Mouse (Mus musculus) spleen, postnatal 10 days (tissue): Measurements from ENCODE around the gene Immp2l.
"Not testable (repeated sequence)": the region's sequence is repeated elsewhere in the genome, so short reads cannot be mapped to it uniquely, and the experiment has no call there.

Source experiments
- DNase-seq, 2 experiments: peaks; one replicate each; pipeline ENCODE4 v3.0.0; 2021 to 2022; ENCODE audit warnings: low spot score in 2 of 2

Gene Immp2l

DNA sequence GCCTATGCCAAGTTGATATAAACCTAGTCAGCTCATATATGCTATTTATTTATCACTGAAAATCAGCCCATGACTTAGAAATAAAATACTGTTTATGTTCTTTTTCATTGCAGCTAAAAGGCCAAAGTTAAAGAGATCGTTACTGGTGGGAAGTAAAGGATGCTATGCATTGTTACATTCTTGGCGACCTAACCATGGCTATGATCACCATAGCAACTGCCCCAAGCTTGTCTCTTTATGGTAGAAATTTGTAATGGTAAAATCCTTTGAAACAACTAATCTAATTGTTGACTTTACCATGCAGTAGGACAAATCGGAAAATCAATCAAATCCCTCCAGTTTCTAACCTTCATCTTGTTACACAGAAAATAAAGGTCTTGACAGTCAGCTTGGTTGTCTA is 644.4 kb downstream of the Immp2l start:
- DNase-seq = no peak

DNA sequence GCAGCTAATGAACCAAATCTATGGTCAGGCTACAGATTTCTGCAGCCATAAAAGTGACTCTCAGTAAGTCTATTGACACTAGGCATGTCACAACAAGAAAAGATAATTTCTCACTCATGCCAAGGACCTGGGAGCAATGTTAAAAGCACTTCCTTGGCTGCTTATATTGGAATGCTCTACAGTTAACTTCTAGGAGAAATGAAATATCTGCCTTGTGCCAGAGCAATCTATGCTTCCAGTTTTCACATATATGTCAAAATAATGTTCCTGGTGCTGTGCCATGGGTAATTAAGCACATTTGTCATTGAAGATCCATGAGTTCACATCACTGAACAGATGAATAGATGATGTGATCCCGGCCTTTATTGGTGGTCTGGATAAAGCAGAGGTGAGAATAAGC is 645.6 kb downstream of the Immp2l start:
- DNase-seq = no peak

DNA sequence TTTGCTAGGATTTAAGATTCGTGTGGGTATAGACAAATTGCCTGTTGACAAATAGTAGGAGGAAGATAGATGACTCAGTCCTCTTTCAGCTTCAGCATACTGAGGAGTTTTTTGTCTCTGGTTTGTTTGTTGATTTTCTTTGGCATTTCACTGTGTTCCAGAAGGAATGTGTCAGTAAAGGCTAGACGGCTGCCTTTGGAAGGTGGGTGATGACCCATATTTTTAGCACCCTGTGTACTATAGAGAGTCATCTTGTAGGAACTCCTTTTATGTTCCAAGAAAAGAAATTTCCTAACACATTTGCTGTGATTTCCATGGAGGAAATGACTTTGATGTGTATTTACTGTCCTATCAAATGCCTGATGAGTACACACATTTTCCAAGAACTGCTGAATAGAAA is 651.0 kb downstream of the Immp2l start:
- DNase-seq = no peak

DNA sequence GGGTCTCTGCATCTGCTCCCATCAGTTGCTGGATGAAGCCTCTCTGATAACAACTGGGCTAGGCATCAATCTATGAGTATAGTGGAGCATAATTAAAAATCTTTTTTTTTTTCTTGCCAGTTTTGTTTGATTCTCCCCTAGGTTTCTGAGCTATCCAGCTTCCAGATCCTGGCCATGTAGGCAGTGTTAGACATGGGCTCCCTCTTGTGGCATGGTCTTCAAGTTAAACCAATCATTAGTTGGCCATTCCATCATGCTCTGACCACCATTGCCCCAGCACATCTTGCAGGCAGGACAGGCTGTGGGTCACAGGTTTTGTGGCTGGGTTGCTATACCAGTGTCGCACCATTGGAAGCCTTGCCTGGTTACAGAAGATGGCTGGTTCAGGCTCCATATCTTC is 656.3 kb downstream of the Immp2l start:
- no peak for DNase-seq

DNA sequence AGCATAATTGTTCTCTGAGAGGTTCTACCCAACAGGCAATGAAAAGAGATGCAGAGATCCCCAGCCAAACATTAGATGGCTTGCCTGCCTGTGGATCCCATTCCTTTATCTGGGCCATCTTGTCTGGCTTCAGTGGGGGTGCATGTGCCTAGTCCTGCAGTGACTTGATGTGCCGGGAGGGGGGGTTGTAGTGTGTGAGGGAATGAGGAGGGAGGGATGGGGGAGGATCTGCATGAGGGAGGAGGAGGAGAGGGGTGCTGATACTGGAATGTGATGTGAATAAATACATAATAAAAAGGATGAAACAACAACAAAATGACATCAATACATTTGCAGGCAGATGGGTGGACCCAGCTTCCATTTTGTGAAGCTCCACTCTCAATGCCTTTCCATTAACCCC is 658.3 kb downstream of the Immp2l start:
- DNase-seq = no peak

DNA sequence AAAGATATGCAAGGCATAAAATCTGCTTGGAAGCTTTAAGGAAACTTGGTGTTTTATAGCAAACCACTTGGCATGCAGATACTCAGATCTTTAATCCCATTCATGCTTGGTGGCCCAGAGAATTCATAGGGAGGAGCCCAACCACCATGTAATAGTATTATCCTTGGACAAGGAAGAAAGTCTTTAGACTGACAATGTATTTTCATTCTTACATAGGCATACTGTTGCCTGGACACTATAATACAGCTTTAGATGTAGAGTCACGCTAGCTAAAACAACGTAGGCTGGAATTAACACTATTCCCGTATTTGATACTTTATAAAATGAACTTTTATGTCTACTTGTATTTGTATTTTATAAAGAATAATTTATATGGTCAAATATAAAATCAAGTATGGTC is 665.9 kb downstream of the Immp2l start:
- DNase-seq = no peak

DNA sequence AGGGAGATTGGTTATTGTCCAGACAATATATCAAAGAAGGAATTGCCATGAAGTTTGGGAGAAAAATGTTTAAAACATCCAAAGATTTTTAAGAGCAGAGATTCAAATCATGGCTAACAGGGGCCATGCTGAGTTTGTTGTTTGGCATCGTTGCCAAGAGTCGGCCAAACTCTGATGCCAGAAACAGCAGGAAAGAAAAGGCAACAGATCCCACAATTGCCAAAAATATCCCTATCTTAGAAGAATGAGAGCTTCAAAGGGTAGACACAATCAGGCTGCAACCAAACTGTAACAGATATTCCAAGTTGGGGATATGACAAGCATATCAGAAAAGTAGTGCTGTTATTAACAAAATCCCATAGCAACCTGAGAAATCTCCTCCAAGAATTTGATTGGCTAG is 686.7 kb downstream of the Immp2l start:
- DNase-seq = no peak

DNA sequence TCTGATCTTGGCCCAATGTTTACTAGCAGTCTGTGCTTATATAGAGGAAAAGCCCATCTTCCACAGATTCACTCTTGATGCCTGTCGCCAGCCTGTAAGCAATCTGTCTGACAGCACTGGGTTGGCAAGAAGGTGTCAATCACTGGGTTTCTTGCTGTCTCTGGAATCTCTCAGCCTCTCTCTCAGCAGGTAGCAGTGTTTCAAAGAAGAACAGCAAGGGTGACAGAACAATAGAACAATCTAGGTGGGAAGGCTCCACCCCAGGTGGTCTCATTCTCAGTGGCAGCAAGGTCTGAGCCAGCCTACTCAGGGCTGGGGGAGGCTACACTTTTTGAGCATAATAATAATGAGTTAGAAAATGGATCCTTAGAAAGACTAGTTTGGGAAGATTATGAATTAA is 693.1 kb downstream of the Immp2l start:
- no peak for DNase-seq

DNA sequence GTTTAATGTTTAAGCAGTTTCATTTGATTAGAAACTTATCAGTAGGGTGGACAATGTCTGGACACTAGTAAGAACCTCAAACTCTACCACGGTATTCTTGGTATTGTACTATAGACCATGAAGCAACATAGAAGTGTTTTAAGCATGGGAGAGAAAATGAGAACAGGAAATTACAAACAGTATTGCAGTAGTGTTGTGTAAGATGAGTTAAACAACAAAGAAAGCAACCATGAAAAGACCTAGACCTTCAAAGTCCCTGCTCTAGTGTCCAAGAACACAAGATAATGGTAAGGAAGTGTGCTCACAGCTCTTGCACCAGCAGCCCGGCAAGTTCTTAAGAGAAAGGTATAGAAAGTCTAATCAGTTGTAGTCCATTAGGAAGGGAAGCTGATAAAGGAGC is 700.7 kb downstream of the Immp2l start:
- DNase-seq = no peak

DNA sequence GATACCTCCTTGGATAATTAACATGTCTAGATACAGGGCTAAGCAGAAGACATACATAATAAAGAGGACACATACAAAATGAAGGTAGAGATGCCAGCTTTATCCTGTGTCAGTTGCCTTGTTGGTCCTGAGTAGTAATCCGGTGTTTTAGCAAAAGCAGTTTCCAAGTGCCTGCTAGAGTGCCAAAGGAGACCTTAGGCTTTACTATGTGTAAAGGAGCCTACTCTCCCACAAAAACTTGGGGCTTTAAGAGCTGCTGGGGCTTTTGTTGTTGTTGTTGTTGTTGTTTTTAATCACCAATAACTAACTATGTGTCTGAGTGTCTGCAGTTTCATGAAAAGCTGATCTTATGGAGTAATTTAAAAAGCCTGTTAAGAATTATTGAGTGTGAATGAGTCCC is 702.8 kb downstream of the Immp2l start:
- DNase-seq = no peak

DNA sequence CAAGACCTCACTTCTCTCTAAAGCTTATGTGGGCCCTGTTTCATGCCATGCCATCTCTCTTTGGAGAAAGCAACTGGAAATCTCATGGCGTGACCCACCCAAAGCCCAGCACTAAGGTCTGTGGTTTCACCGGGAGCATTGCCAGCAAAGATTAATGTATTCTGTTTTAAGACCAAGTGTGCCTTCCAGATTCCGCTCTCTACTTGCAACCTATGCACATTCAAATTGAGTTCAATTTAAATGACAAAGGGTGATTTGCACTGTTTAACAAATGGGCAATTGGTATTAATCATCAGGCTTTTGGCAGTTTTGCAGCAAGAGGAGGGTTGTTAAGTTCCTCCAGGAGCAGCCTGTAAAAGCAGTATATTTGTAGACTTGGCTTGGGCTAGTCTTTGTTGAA is 703.3 kb downstream of the Immp2l start:
- no peak for DNase-seq

DNA sequence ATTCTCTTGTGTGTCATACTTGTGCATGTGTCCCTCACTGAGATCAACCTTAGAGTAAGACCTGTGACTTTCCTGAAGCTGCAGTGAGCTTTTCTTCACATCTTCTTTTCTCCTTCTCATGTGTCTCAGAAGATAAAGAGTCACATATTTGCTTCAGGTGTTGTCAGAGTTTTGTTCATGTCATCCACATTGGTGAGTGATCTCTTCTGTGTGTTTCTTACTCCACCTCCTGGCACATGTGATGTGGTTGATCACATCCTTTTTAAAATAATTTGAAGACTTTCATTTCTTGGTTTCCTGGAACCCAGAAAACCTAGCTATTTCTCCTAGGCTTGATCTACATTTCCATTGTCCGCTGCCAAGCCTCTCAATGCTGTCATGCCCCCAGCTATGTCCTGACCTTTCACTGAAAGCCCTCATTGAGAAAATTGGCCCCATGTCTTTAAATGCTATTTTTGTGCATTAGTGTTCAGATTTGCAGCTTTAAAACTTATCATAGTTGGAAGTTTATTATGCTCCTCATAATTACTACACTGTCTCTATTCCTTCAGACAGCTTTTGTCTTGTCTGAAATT is 704.0 kb downstream of the Immp2l start:
- DNase-seq = no peak

DNA sequence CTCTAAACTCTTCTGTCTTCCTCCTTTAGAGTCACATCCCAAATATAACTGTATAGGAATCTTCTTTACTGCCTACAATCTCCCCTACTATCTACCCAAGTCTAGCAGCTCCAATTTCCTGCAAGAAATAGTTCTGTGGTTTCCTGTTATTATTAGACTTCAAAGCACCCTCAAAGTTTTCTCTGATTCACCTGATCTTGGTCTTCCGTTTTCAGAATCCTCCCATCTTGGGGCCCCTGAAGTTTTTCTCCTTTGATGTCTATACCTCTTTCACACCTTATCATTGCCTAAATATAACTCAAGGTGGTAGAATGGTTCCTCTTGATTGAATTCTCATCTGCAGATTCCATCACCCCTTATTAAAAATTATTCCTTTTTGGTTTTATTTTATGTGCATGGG is 704.6 kb downstream of the Immp2l start:
- DNase-seq = no peak

DNA sequence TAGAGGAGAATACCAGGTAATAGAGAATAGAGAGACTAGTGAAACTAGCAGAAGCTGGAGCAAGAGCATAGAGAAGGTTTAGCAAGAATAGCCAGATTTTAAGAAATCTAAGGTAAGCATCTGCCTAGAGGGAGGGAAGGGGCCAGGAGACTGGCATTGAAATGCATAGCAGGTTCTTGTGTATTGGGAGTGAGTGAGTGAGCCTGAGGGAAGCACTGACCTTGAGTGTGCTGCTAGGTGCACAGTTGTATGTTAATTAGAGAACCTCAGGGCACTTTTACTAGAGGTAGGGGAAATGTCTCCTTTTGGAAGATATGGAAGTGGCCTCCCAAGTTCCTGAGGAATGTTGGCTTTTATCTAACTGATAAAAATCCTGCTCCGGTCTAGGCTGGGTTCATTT is 705.9 kb downstream of the Immp2l start:
- DNase-seq = no peak

DNA sequence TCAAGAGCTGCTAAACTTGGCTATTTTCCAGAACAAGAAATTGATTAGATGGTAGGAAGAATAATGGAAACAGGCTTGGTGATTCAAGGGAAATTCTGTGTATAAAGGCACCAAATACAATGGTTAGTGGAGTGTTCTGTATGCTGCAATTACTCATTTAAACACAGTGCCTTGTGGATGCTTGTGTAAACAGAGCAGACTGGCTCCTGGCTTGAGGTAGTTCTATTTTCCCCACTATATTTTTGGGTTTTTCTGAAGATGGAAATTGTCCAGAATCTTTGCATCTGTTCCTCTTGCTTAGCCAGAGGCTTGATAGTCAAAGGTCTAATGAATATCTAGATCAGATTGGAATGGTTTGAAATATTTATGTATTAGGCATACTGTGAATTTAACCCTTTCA is 709.3 kb downstream of the Immp2l start:
- DNase-seq = no peak

DNA sequence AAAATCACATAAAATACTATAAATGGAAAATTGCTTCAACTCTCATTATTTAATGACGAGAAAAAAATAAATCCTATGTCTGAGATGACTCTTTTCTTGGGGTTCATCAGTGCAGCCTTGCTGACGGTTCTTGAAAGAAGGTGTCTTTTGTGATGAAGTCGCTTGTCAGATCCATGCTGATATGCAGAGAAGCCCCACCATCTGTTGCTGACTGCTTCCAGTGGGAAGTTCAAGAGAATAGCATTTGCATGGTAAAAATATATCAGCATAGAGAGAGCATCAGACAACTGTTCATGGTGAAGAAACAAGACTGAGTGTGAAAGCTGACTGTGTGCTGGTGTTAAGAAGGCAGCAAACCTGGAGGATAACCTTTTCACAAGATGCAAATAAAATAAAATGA is 719.0 kb downstream of the Immp2l start:
- no peak for DNase-seq

DNA sequence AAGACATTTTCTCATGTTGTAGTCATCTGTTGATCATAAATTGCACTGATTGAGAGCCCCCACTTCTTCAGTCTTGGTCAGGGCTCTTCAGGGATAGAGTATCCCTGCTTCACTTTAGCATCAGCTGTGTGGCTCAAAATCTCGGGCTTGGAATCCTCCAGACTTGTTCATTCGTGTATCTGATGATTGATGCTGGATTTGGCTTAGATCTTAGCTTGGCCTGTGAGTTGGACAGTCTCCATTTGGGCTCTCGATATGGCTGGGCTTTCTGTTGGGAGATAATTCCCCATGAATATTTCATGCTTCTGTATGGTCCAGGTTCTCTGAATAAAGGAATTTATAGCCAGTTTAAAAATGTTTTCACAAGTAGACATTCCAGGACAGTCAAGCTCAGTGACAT is 739.5 kb downstream of the Immp2l start:
- no peak for DNase-seq

DNA sequence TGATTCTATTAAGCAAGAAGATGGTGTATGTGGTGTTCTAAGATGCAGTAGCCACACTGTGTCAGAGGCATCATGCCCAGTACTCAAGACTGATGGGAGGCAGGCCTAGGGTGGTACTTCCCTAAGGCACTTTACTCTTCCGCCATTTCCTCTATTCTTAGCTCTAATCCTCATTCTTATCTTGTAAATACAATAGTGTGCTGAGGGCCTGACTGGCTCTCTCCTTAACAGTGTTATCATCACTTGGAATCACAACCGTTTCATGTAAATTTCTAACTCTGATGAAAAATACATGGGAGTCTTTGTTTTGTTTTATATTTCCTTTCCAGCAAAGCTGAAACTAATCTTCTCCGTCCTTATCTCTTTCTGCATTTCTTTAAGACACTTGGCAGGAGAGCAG is 750.1 kb downstream of the Immp2l start:
- DNase-seq = no peak

DNA sequence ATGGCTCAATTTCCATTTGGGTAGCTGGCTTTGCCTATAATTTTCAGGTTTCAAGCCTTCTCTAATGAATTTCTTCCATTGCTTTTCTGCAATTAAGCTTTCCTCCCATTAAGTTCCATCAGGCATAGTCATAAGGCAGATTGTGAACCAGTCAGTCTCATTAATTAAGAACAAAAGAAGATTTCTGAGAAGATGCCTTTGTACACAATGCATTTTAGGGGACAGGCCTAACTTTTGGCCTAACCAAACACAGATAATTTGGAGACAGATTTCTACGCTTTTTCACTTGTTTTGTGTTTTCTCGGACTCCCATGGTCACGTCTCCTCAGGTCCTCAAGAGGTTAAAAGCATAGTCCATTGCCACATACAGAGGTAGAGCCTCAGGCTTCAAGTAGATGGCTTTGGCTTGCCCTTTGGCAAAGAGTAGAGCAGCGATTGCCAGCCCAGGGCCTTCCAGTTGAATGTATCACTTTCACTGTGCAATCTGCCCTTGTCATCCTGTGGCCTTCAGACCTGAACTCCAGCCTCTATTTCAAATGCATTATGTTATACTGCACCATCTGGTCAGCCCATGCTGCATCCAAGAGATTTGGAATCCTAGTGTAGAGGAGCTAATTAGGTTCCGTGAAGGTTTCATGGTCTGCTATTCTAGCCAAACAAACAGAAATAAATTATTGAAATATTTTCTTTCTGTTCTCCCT is 750.9 kb downstream of the Immp2l start:
- DNase-seq = no peak

DNA sequence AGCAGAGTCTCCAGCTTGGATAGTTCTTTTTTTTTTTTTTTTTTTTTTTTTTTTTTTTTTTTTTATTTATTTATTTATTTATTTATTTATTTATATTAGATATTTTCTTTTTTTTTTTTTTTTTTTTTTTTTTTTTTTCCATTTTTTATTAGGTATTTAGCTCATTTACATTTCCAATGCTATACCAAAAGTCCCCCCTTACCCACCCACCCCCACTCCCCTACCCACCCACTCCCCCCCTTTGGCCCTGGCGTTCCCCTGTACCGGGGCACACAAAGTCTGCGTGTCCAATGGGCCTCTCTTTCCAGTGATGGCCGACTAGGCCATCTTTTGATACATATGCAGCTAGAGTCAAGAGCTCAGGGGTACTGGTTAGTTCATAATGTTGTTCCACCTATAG is 753.9 kb downstream of the Immp2l start:
- not testable (repeated sequence) for DNase-seq

DNA sequence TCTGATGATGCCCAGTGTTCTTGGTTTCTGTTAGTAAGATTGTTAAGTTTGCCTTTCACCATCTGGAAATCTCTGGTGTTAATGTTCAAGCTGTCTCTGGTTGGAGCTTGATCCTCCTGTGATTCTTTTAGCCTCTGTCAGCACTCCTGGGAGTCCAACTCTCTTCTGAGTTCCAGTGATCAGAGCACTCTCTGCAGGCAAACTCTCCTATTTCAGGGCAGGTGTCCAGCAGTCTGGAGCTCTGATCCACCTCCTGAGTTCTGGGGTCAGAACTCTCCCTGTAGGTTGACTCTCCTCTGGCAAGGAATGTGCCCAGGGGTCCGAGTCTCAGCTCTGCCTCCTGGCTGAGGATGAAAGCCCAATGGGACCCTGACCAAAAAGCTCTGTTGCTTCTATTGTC is 769.8 kb downstream of the Immp2l start:
- not testable (repeated sequence) for DNase-seq

DNA sequence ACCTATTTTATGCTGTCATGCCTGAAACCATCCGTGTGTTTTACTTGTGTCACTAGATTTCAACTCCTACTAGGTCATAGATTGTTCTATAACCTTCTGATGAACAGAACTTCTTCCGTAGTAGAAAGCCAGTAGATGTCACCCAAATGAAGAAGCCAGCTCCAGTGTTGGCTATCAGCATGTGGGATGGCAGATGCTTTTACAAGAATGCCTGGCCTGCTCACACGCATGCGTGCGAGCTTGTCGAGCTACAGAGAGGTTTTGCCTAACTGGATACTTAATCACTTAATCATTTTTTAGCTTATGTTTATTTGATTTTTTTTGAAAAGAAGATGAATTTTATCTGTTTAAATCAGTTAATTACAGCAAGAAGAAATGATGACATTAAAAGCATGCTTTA is 805.6 kb downstream of the Immp2l start:
- DNase-seq = no peak

DNA sequence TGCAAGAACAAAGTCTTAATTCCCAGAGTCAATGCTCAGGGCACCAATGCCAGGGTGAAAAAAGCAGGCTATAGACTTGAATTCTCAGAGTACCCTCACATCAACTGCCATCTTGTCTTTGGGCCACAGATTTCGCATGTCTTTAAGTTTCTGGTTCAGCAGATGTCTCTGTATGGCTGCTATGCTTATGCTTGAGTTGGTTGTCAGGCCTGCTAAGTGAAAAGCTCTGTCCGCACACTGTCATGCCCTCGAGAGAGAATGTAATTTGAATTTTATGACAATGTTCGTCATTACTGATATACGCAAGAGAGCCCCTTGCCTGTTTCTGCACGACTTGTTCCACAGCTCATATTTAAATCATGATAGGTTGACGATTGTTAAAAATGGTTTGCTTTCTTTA is 807.8 kb downstream of the Immp2l start:
- no peak for DNase-seq

DNA sequence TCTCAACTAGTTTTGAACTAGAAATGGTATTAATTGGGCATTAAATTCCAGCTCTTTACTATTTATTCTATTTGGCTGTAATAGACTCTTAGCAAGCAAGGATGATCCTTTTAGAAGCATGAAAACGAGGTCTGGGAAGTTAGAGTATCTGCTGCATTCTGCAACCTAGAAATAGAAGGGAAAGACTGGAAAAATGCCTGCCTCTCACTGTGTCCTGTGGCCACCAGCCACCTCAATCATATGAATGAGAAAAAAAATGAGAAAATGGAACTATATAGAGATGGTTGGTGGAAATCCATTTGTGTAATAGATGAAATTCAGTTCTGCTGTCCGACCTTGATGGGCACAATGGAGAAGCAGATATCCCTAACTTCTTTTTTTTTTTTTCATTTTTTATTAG is 810.8 kb downstream of the Immp2l start:
- DNase-seq = no peak
